In genomic region chr1:159670629-159671150, GRCm38 (mm10) we compare ENCODE assay signal across 8 mouse cellular contexts.
A peak's percentile ranks its signal among the peaks of the same experiment; 100 is the strongest.
DNase-seq lines count a peak whose midpoint lies in the region; ATAC-seq lines count a peak whose summit lies in the region.

No protein-coding gene starts in this region.

- H3K4me2 ChIP-seq in midbrain, embryonic 16.5 days (ENCODE audit: low read length) = peak overlapping the region; percentile 45

- ATAC-seq in frontal cortex, adult (ENCODE audit: low TSS enrichment) = peak; percentile 86
- peak; percentile 77 for ATAC-seq in midbrain, embryonic 16.5 days

- 5% methylated on average over 16 of the region's 16 CpGs for WGBS in midbrain, embryonic 16.5 days

- H3K27ac ChIP-seq in midbrain, embryonic 16.5 days (ENCODE audit: low read length) = peak overlapping the region; percentile 43; the same call in 1 of the 2 replicates

- H3K9ac ChIP-seq in midbrain, embryonic 16.5 days (ENCODE audit: low read depth, low read length) = peak overlapping the region; percentile 11; the same call in 1 of the 2 replicates

- no peaks in the 10 kb centered on the region for H3K27me3 ChIP-seq in midbrain, embryonic 16.5 days (ENCODE audit: control insufficient read depth, insufficient read depth, low read depth, low read length)

- no peaks in the 10 kb centered on the region for H3K9me3 ChIP-seq in midbrain, embryonic 16.5 days (replicated peaks; ENCODE audit: control insufficient read depth, low read length, poor library complexity, severe bottlenecking)

- peaks cover 12% of the 10 kb centered on the region for H3K4me1 ChIP-seq in midbrain, embryonic 16.5 days (ENCODE audit: control insufficient read depth, insufficient read depth, low read length)

- intact Hi-C loops in heart, postnatal 36 days (cut with DNase I) = no loop called here

- H3K36me3 ChIP-seq in midbrain, embryonic 16.5 days (ENCODE audit: control insufficient read depth, insufficient read depth, low read length) = no peaks in the 10 kb centered on the region

- no peak overlapping the region for H3K4me3 ChIP-seq in midbrain, embryonic 16.5 days (ENCODE audit: low read depth, low read length)

- DNase-seq in MN1 (ENCODE audit: low spot score) = peak; percentile 50
- peak; percentile 79 to 85 for DNase-seq in adrenal gland, postnatal 36 days
- peak; percentile 39 to 41 for DNase-seq in heart, postnatal 36 days
- peak; percentile 70 to 82 for DNase-seq in layer of hippocampus, postnatal 14 days (ENCODE audit: low spot score in 2 of 2)
- no peak for DNase-seq in thymus, postnatal 25 days
- DNase-seq in thymus, postnatal 10 days (ENCODE audit: low spot score in 2 of 2) = no peak

Comparison
In these comparisons a context has a peak if more than half of its experiments do, and no peak if none do; other contexts are left out.
1. DNase-seq: peak in MN1 (single experiment), adrenal gland, postnatal 36 days (2 of 2), heart, postnatal 36 days (2 of 2) and layer of hippocampus, postnatal 14 days (2 of 2); none in thymus, postnatal 25 days (single experiment) and thymus, postnatal 10 days (0 of 2).